Mouse (Mus musculus) forebrain, embryonic 14.5 days (tissue): Measurements from ENCODE around the gene Snd1. TPM values are rescaled to one million over a fixed set of nuclear protein-coding genes. Genes with fewer than 3 reads are reported as not detected.

Source experiments
- ATAC-seq: fragments of 200-750 bp; cut with Nextera tagmentation; 2 replicates; pipeline ENCODE4 v1.8.0; 2017; ENCODE audit warnings: mild to moderate bottlenecking, moderate library complexity
- DNase-seq: peaks from one replicate; pipeline ENCODE4 v3.0.0-alpha.2; 2015; ENCODE audit warnings: low spot score
- H3K27ac ChIP-seq: fragments of 300-500 bp; sonication (generic); 2 replicates; pipeline ENCODE4 v1.5.1; 2014; ENCODE audit warnings: low read depth, mild to moderate bottlenecking, control low read depth, low read length, moderate library complexity
- H3K27me3 ChIP-seq: fragments of 300-500 bp; sonication (generic); replicated peaks from 2 replicates; pipeline ENCODE4 v1.6.1; 2014; ENCODE audit warnings: low read length, control low read depth, mixed read lengths; ENCODE audit not compliant: control insufficient read depth, insufficient read depth
- H3K36me3 ChIP-seq: fragments of 300-500 bp; sonication (generic); 2 replicates; pipeline ENCODE4 v1.6.1; 2014; ENCODE audit warnings: low read length, control low read depth; ENCODE audit not compliant: control insufficient read depth, insufficient read depth
- H3K4me1 ChIP-seq: fragments of 300-500 bp; sonication (generic); 2 replicates; pipeline ENCODE4 v1.6.1; 2014; ENCODE audit warnings: antibody characterized with exemption, low read length, control low read depth; ENCODE audit not compliant: control insufficient read depth, insufficient read depth
- H3K4me2 ChIP-seq: fragments of 300-500 bp; sonication (generic); 2 replicates; pipeline ENCODE4 v1.6.1; 2014; ENCODE audit warnings: mild to moderate bottlenecking, control low read depth, low read length
- H3K4me3 ChIP-seq: fragments of 300-500 bp; sonication (generic); 2 replicates; pipeline ENCODE4 v1.5.1; 2014; ENCODE audit warnings: low read depth, low read length, control low read depth
- H3K9ac ChIP-seq: fragments of 300-500 bp; sonication (generic); 2 replicates; pipeline ENCODE4 v1.6.1; 2014; ENCODE audit warnings: mild to moderate bottlenecking, low read length, control low read depth, moderate library complexity
- H3K9me3 ChIP-seq: fragments of 300-500 bp; sonication (generic); replicated peaks from 2 replicates; pipeline ENCODE4 v1.6.1; 2016; ENCODE audit warnings: low read length, control low read depth, mixed read lengths; ENCODE audit not compliant: control insufficient read depth
- WGBS: fragments of 180-500 bp; shearing (Covaris S2); extraction: QIAGEN DNeasy Blood & Tissue Kit; methylation state at CpG from one replicate; pipeline ENCODE4 v1.1.7; 2014; 5-methylcytosine and 5-hydroxymethylcytosine counted together
- polyA plus RNA-seq: library from polyadenylated mRNA; unstranded; fragments of >200 nt; fragmentation: Nextera tagmentation; extraction: Ambion mirVana; gene quantifications from 2 replicates; pipeline ENCODE4 v1.2.1, GENCODE M21; 2014

Gene Snd1
- polyA plus RNA-seq, 1 experiment from 2014 or later = 67.9 TPM

GRCm38 (mm10) chr6:28766622-28767021 is 291.7 kb downstream of the Snd1 start:
- H3K27me3 ChIP-seq = no peaks in the 10 kb centered on the region
- H3K9ac ChIP-seq = no peak overlapping the region
- H3K4me2 ChIP-seq = no peak overlapping the region
- peaks cover 8% of the 10 kb centered on the region for H3K4me1 ChIP-seq
- 79% methylated on average over 3 of the region's 3 CpGs for WGBS
- no peak overlapping the region for H3K27ac ChIP-seq
- ATAC-seq (no peak), DNase-seq (no peak)
- H3K9me3 ChIP-seq = no peaks in the 10 kb centered on the region
- no peaks in the 10 kb centered on the region for H3K36me3 ChIP-seq
- no peak overlapping the region for H3K4me3 ChIP-seq

- ATAC-seq (no peak), DNase-seq (no peak)
- Histone ChIP-seq H3K4me2 (no peak overlapping the region), H3K27ac (no peak overlapping the region), H3K4me3 (no peak overlapping the region), H3K9ac (no peak overlapping the region), H3K4me1 (no peaks in the 10 kb centered on the region), H3K9me3 (no peaks in the 10 kb centered on the region), H3K27me3 (no peaks in the 10 kb centered on the region), H3K36me3 (no peaks in the 10 kb centered on the region)
- 83% methylated on average over 6 of the region's 6 CpGs for WGBS
These were observed 293.0 kb downstream of the Snd1 start for GRCm38 (mm10) chr6:28767891-28768481.

- Histone ChIP-seq H3K9me3 (no peaks in the 10 kb centered on the region), H3K4me3 (no peak overlapping the region), H3K4me1 (no peaks in the 10 kb centered on the region), H3K9ac (no peak overlapping the region), H3K36me3 (no peaks in the 10 kb centered on the region), H3K27ac (no peak overlapping the region), H3K27me3 (no peaks in the 10 kb centered on the region), H3K4me2 (no peak overlapping the region)
- 13% methylated on average over 2 of the region's 2 CpGs for WGBS
- no peak for DNase-seq
- no peak for ATAC-seq
These were observed 296.4 kb downstream of the Snd1 start for GRCm38 (mm10) chr6:28771331-28771730.

DNA sequence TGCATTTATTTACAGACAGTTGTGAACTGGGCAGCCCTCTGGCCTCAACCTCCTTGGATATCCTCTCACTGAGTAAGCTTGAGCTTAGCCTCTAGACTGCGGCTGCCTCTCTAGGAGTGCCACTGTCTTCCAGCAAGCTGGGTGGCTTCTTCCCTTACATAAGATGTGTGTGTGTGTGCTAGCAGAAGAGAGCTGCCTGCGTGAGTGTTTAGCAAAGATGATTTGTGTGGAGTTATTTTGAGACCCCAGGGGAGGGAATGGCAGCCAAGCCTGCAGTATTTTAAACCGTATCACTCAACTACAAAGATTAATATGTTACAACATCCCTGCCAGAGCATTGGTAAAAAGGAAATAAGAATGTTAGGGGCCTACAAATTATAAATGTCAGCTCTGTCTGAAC is 306.8 kb downstream of the Snd1 start:
- WGBS = 76% methylated on average over 3 of the region's 3 CpGs
- DNase-seq = no peak
- H3K27me3 ChIP-seq = no peaks in the 10 kb centered on the region
- no peak overlapping the region for H3K4me3 ChIP-seq
- ATAC-seq = no peak
- H3K4me1 ChIP-seq = peaks cover 11% of the 10 kb centered on the region; the same call in 1 of the 2 replicates
- no peak overlapping the region for H3K4me2 ChIP-seq
- no peak overlapping the region for H3K9ac ChIP-seq
- no peak overlapping the region for H3K27ac ChIP-seq
- H3K9me3 ChIP-seq = no peaks in the 10 kb centered on the region
- H3K36me3 ChIP-seq = no peaks in the 10 kb centered on the region

GRCm38 (mm10) chr6:28783082-28783647 is 308.2 kb downstream of the Snd1 start:
- Histone ChIP-seq H3K9ac (no peak overlapping the region), H3K9me3 (no peaks in the 10 kb centered on the region), H3K27ac (no peak overlapping the region), H3K4me3 (no peak overlapping the region), H3K4me2 (no peak overlapping the region), H3K4me1 (peaks cover 9% of the 10 kb centered on the region; the same call in 1 of the 2 replicates), H3K27me3 (no peaks in the 10 kb centered on the region), H3K36me3 (no peaks in the 10 kb centered on the region)
- ATAC-seq (no peak), DNase-seq (no peak)
- WGBS = 31% methylated on average over 4 of the region's 4 CpGs

DNA sequence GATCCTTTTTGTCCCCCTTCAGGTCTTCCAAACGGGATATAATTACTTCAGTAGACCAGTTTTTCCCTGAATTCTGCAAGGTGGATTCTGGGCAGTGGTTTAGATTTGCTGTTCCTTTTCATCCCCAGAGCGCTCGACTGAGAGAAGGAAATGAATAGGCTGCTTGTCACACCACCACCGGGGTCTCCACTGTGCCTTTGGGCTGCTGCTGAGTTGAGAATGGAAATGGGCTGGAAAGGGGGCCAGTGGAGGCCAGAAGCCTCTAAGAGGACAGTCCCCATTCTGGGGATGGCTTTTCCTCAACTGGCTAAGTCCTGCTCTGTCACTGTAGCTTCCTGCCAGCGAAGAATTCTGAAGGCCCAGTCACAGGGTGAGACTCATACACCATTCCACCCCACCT is 309.0 kb downstream of the Snd1 start:
- no peaks in the 10 kb centered on the region for H3K27me3 ChIP-seq
- peaks cover 12% of the 10 kb centered on the region; the same call in 1 of the 2 replicates for H3K4me1 ChIP-seq
- H3K4me3 ChIP-seq = no peak overlapping the region
- H3K4me2 ChIP-seq = no peak overlapping the region
- H3K9me3 ChIP-seq = no peaks in the 10 kb centered on the region
- ATAC-seq (no peak), DNase-seq (no peak)
- H3K27ac ChIP-seq = no peak overlapping the region
- no peak overlapping the region for H3K9ac ChIP-seq
- no peaks in the 10 kb centered on the region for H3K36me3 ChIP-seq
- WGBS = 26% methylated on average over 5 of the region's 5 CpGs

GRCm38 (mm10) chr6:28785770-28786169 is 310.8 kb downstream of the Snd1 start:
- Histone ChIP-seq H3K27me3 (no peaks in the 10 kb centered on the region), H3K4me1 (peaks cover 13% of the 10 kb centered on the region; the same call in 1 of the 2 replicates), H3K4me3 (no peak overlapping the region), H3K9ac (no peak overlapping the region), H3K36me3 (no peaks in the 10 kb centered on the region), H3K4me2 (no peak overlapping the region), H3K27ac (no peak overlapping the region), H3K9me3 (no peaks in the 10 kb centered on the region)
- no peak for ATAC-seq
- DNase-seq = no peak
- 92% methylated on average over 8 of the region's 8 CpGs for WGBS

GRCm38 (mm10) chr6:28787133-28787532 is 312.2 kb downstream of the Snd1 start:
- H3K27ac ChIP-seq = no peak overlapping the region
- no peaks in the 10 kb centered on the region for H3K9me3 ChIP-seq
- H3K27me3 ChIP-seq = no peaks in the 10 kb centered on the region
- no peak overlapping the region for H3K9ac ChIP-seq
- no peak overlapping the region for H3K4me3 ChIP-seq
- H3K4me2 ChIP-seq = no peak overlapping the region
- ATAC-seq = no peak
- DNase-seq = no peak
- H3K36me3 ChIP-seq = no peaks in the 10 kb centered on the region
- peaks cover 13% of the 10 kb centered on the region; the same call in 1 of the 2 replicates for H3K4me1 ChIP-seq
- 60% methylated on average over 6 of the region's 6 CpGs for WGBS

GRCm38 (mm10) chr6:28789685-28790084 is 314.7 kb downstream of the Snd1 start:
- 0 out of 2 replicates have a peak, but pooled peaks cover 4% of the 10 kb centered on the region for H3K4me1 ChIP-seq
- DNase-seq (no peak), ATAC-seq (no peak)
- H3K27me3 ChIP-seq = no peaks in the 10 kb centered on the region
- H3K27ac ChIP-seq = no peak overlapping the region
- WGBS = 64% methylated on average over 4 of the region's 4 CpGs
- no peaks in the 10 kb centered on the region for H3K36me3 ChIP-seq
- H3K4me2 ChIP-seq = no peak overlapping the region
- H3K9me3 ChIP-seq = no peaks in the 10 kb centered on the region
- H3K4me3 ChIP-seq = no peak overlapping the region
- no peak overlapping the region for H3K9ac ChIP-seq
